Mouse (Mus musculus) lung, postnatal 4 days (tissue): ENCODE measurements at regions not wholly inside any gene's neighbourhood (a gene's known extent, or its start where the extent isn't known, plus 50 kb on each side); places are given as distances from the start of the nearest gene placed in this dataset.
A peak's percentile ranks its signal among the peaks of the same experiment; 100 is the strongest.
"Not testable (repeated sequence)": the region's sequence is repeated elsewhere in the genome, so short reads cannot be mapped to it uniquely, and the experiment has no call there.

ENCODE experiments used
- DNase-seq, 2 experiments: peaks; one replicate each; pipeline ENCODE4 v3.0.0; 2021

- no peak for DNase-seq
Observed at GRCm38 (mm10) chr5:133078390-133078789, 535.2 kb upstream of the Auts2 start.

DNA sequence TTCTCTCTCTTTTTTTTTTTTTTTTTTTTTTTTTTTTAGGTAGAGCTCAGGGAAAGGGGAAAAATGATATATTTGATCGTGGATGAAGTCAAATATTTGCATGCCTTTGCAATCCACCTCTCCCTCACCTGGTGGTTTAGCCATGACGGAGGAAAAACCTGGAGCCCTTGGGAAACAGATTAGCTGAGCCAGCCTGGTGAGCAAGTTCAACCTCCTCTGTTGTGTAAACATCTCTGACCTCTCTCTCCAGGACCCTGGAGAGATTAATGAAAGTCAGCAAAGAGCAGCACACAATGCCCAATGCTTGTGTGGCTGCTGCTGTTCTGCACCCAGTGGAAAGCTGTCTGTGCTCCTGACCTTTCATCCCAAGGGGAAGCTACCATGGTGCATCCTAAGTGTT lies 530.2 kb upstream of the Auts2 start:
- no peak for DNase-seq

DNA sequence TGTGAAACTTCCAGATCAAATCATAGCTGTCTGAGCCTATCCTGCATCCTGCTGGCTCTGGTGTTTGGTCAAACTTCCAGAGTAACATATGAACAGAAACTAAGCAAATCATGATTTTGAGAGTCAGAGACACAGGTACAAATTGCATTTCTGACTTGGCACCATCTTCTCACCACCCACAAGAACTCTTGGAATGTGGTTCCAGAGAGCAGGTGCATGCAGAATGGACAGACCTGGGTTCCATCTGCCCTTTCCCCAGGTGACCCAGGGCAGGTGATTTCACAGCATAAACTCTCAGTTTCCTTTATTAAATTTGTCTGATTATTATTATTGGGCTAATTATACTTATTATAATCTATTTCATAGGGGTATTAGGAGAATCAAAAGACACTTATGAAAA lies 527.0 kb upstream of the Auts2 start:
- DNase-seq = no peak

GRCm38 (mm10) chr5:133062481-133062880 lies 519.3 kb upstream of the Auts2 start:
- no peak for DNase-seq

GRCm38 (mm10) chr5:133047456-133047855 lies 504.3 kb upstream of the Auts2 start:
- no peak for DNase-seq

GRCm38 (mm10) chr5:133045637-133046036 lies 502.5 kb upstream of the Auts2 start:
- DNase-seq = no peak

DNA sequence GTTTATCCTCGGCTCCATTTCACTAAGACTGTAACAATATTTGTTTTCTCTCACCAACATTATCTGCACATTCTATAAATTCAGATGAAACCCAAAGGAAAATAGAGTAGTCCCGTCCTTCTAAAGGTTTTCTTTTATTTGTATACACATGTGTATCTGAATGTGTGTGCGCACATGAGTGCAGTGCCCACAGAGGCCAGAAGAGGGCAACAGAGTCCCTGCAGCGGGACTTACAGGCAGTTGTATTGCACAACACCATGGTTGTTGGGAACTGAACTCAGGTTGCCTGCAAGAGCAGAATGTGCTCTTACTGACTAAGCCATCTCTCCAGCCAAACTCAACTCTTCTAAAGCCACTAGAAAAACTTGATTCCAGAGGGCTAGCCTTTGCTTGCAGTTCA lies 484.4 kb upstream of the Auts2 start:
- DNase-seq = no peak

DNA sequence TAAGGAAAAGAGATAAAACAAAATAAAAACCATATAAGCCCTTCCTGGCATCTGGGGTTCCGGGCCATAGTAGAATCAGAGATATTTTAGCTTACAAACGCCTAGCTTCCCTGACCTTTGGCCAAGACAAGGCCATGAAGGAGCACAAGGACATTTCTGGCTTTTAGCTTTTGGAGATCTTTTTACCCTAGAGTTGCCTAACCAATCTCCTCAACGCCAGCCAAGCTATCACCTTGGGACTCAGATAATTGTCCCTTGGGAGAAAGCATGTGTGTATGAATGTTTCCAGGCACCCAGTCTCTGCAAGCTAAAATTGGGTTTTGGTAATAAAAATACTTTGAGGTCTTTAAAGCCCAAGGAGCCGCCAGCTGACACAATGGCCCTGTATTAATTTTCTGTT lies 482.0 kb upstream of the Auts2 start:
- DNase-seq = no peak

DNA sequence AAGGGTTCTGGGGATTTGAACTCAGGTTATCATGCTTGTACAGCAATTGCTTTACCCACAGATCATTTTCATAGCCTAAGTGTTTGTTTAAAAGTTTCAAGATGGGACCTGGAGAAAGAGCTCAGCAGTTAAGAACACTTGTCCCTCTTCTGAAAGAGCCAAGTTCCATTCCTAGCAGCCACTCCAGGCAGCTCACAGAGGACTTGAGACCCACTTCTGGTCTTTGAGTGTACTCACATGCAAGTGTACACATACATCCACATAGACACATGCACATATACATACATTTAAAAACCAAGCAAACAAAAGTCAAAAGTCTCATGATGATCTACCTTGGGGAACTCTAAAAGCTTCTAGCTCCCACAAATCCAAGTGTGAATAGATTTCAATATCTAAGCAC lies 477.7 kb upstream of the Auts2 start:
- DNase-seq = peak in 1 of 2 experiments; percentile 19

DNA sequence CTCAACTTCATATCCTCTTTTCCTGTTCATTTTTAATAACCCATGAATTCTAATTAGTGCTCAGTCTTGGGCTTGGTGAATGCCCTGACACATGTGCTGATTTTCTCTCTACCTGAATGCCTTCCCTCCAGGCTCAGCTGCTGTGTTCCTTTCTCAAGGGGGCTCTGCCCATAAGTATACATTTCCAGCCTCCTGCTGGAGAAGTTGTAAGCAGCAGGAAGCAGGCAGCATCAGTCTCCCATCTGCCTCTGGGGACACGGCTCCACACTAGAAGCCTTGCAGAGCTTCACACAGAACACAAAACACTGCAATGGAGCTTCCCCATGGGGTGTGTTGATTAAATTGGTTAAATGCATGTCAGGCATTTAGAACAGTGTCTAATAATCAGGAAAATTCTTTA lies 477.0 kb upstream of the Auts2 start:
- no peak for DNase-seq

- DNase-seq = peak; percentile 4 to 22
Observed at GRCm38 (mm10) chr5:133010624-133011575, 467.8 kb upstream of the Auts2 start.

DNA sequence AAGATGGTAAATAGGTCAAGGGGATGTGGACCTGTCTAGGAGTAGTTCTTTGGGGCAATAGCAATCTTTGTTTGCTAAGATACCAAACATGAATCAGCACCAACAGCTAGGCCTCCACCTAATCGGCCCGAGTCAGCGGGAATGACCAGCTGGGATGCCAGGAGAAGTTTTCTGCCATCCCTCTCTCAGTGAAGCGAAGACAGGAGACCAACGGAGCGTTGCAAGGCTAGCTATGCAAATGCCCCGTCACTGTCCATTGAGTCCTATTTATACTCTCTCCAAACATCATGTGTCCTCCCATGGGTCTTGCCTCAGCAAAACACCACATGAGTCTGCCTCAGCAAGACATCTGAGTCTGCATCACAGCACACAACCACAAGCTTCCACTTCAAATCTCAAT lies 439.7 kb upstream of the Auts2 start:
- no peak for DNase-seq

- no peak for DNase-seq
Observed at GRCm38 (mm10) chr5:132979013-132979412, 435.9 kb upstream of the Auts2 start.

- DNase-seq = no peak
Observed at GRCm38 (mm10) chr5:132975303-132975932, 432.3 kb upstream of the Auts2 start.

DNA sequence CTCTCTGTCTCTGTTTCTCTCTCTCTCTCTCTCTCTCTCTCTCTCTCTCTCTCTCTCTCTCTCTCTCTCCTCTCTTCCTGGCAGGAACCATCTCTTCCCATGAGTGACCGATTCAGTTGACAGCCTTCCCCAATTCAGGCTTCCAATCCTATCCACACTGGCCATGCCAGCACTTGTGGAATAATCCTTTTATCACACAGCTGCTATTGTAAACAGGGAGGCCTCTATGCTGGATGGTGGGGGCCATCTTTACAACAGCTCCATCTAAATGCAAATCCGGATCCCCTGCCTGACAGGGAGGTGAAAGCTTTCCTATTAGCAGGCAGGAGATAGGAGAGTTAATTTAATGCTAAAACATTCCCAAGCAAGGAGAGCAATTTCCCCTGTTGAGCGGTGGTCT lies 431.7 kb upstream of the Auts2 start:
- no peak for DNase-seq

DNA sequence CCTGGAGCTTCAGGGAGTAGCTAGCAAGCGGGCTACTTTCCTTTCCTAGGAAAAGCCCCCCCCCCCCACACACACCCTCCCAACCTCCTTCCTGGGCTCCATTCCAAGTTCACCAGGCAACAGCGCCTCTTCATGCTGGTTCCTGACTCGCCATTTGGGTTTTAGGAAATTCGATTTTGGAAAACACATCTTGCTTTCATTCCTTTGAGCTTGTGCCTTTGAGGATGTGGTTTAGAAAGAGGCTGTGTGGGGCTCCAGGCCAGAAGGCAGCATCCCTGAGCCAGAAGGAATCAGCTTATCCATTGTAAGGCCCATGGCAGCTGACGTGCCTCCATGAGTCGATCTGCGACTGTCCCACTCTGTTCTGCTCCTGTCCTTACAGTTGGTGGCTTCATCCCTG lies 427.9 kb upstream of the Auts2 start:
- DNase-seq = no peak

GRCm38 (mm10) chr5:132969376-132969775 lies 426.2 kb upstream of the Auts2 start:
- no peak for DNase-seq

- DNase-seq = no peak
Observed at GRCm38 (mm10) chr5:132959901-132960300, 416.8 kb upstream of the Auts2 start.

GRCm38 (mm10) chr5:132956184-132956583 lies 413.0 kb upstream of the Auts2 start:
- no peak for DNase-seq

DNA sequence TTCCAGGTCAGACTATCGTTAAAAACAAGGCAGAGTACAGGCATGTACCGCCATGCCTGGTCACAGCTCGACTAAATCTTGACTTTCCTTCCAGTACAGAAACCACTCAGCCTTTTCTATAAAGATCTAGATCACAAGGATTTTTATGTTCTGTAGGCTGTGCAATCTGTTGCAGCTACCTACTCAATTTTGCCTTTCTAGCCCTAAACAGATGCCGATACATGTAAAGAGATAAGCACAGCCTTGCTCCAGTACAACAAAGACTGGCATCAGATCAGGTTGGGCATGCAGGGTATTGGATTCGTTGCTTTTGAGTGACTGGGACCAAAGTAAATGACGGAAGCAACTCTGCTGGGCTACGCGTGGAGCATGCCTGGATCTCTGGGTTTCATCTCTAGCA lies 411.9 kb upstream of the Auts2 start:
- DNase-seq = no peak

GRCm38 (mm10) chr5:132933439-132933980 lies 390.4 kb upstream of the Auts2 start:
- no peak for DNase-seq

DNA sequence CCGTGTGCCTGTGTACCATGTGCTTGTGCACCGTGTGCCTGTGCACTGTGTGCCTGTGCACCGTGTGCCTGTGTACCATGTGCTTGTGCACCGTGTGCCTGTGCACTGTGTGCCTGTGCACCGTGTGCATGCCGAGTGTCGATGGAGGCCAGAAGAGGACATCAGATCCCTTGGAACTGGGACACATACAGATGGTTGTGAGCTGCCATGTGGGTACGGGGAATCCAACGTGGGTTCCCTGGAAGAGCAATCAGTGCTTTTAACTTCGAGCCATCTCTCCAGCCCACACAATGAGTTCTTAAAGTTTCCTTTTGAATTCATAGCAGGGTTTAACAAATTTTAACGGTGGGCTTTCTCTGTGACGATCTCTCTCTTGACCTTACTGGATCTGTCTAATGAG lies 386.8 kb upstream of the Auts2 start:
- not testable (repeated sequence) for DNase-seq

DNA sequence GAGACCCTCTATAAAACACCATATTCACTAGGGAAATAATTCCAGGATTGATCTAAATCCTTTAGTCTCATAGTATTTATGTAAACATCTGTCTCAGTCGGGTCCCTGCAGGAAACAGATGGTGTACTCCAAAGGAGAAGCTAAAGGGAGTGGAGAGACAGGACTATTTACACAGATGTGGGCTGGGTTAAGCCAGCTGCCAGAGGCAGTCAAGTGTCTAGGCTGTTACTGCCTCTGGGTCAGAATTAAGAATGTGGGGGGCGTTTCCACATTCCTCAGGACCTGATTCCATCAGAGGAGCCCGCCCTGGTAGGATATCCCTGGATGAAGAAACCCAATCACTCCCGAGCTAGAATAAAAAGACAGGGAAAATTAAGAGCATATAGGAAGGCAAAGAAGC lies 380.2 kb upstream of the Auts2 start:
- DNase-seq = peak; percentile 4 to 24

DNA sequence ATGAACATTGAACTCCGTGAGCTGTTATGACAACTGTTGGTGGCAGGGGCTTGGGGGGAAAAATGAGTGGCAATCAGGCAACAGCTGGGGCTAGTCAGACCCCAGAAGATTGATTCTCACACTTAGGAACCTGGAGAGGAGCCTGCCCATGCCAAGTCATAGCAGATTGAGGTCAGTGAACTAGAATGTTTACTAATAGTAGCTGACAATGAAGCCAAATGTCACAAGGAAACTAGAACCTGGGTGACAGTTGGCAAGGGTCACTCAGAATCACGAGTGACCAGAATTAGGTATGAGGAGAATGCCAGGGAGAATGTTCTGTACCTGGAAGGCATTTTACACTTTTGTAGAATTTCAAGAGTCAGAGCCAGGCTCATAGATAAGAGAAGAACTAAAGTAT lies 365.9 kb upstream of the Auts2 start:
- no peak for DNase-seq
